Mouse (Mus musculus) heart, postnatal 0 days (tissue): ENCODE results near the gene Gm20479. TPM values are rescaled to one million over a fixed set of nuclear protein-coding genes. Genes with fewer than 3 reads are reported as not detected.

Experiments
- ATAC-seq: fragments of 200-750 bp; cut with Nextera tagmentation; 2 replicates; pipeline ENCODE4 v1.8.0; 2017; ENCODE audit warnings: low read depth, moderate number of reproducible peaks, moderate library complexity; ENCODE audit not compliant: insufficient read depth
- DNase-seq: peaks from one replicate; pipeline ENCODE4 v3.0.0-alpha.2; 2016; ENCODE audit warnings: low spot score
- H3K27ac ChIP-seq: fragments of 300-500 bp; sonication (generic); 2 replicates; pipeline ENCODE4 v1.5.1; 2014; ENCODE audit warnings: low read depth, mild to moderate bottlenecking
- H3K27me3 ChIP-seq: fragments of 300-500 bp; sonication (generic); 2 replicates; pipeline ENCODE4 v1.6.1; 2014; ENCODE audit warnings: low read length, mixed read lengths; ENCODE audit not compliant: control insufficient read depth, insufficient read depth
- H3K36me3 ChIP-seq: fragments of 300-500 bp; sonication (generic); replicated peaks from 2 replicates; pipeline ENCODE4 v1.6.1; 2014; ENCODE audit warnings: low read length, mixed read lengths; ENCODE audit not compliant: control insufficient read depth, insufficient read depth
- H3K4me1 ChIP-seq: fragments of 300-500 bp; sonication (generic); 2 replicates; pipeline ENCODE4 v1.6.1; 2014; ENCODE audit warnings: antibody characterized with exemption; ENCODE audit not compliant: control insufficient read depth, insufficient read depth
- H3K4me2 ChIP-seq: fragments of 300-500 bp; sonication (generic); 2 replicates; pipeline ENCODE4 v1.6.1; 2014; ENCODE audit warnings: low read depth, mild to moderate bottlenecking, low read length, moderate library complexity
- H3K4me3 ChIP-seq: fragments of 300-500 bp; sonication (generic); 2 replicates; pipeline ENCODE4 v1.5.1; 2014; ENCODE audit warnings: low read depth, low read length
- H3K9ac ChIP-seq: fragments of 300-500 bp; sonication (generic); replicated peaks from 2 replicates; pipeline ENCODE4 v1.6.1; 2014; ENCODE audit warnings: low read depth, low read length, mixed read lengths
- H3K9me3 ChIP-seq: fragments of 300-500 bp; sonication (generic); replicated peaks from 2 replicates; pipeline ENCODE4 v1.6.1; 2016; ENCODE audit warnings: low read length; ENCODE audit not compliant: control insufficient read depth
- CTCF ChIP-seq: IDR thresholded peaks from 2 replicates; pipeline ENCODE4 v1.5.1; 2016; ENCODE audit warnings: antibody characterized with exemption, control low read depth, low read depth
- EP300 ChIP-seq: IDR thresholded peaks from 2 replicates; pipeline ENCODE4 v1.6.1; 2016; ENCODE audit warnings: antibody characterized with exemption, low read depth
- WGBS: fragments of 180-500 bp; shearing (Covaris S2); extraction: QIAGEN DNeasy Blood & Tissue Kit; methylation state at CpG from one replicate; pipeline ENCODE4 v1.1.7; 2014; 5-methylcytosine and 5-hydroxymethylcytosine counted together
- polyA plus RNA-seq: library from polyadenylated mRNA; unstranded; fragments of >200 nt; fragmentation: Nextera tagmentation; extraction: Ambion mirVana; gene quantifications from 2 replicates; pipeline ENCODE4 v1.2.1, GENCODE M21; 2015
- total RNA-seq: library from RNA; depleted of rRNA; stranded (reverse); fragments of >200 nt; gene quantifications from 2 replicates; pipeline ENCODE4 v1.2.3, GENCODE M21; 2014; ENCODE audit warnings: low replicate concordance; rRNA removed

Gm20479 gene
- total RNA-seq (2.0 TPM in 1 of 2 replicates, not detected in the other), polyA plus RNA-seq (0.46 TPM in 1 of 2 replicates, not detected in the other)

- H3K36me3 ChIP-seq: 0 out of 2 replicates have a peak, but pooled peaks cover 2% of the 10 kb centered on the region
- no peak for DNase-seq
- H3K27me3 ChIP-seq: peaks cover under 1% of the 10 kb centered on the region
- WGBS: under 1% methylated on average over 27 of the region's 27 CpGs
- peak within 1 kb of the TSS; percentile 69 for H3K4me2 ChIP-seq
- TF ChIP-seq CTCF (no peak), EP300 (no peak)
- peak within 1 kb of the TSS; percentile 72 for H3K4me3 ChIP-seq
- H3K9me3 ChIP-seq: no peaks in the 10 kb centered on the region
- H3K27ac ChIP-seq: peak within 1 kb of the TSS; percentile 61
- H3K9ac ChIP-seq: peak within 1 kb of the TSS; percentile 19; the same call in 1 of the 2 replicates
- ATAC-seq: no peak
- H3K4me1 ChIP-seq: peaks cover 22% of the 10 kb centered on the region
Measured at GRCm38 (mm10) chr7:27356861-27357594, at the start of gene Gm20479. Gm20479 (minus strand) TSS chr7:27357419.

- WGBS: 79% methylated on average over 7 of the region's 7 CpGs
- Histone ChIP-seq H3K27ac (no peak overlapping the region), H3K9ac (no peak overlapping the region), H3K4me2 (no peak overlapping the region), H3K9me3 (peaks cover 9% of the 10 kb centered on the region; the same call in 1 of the 2 replicates), H3K36me3 (no peaks in the 10 kb centered on the region), H3K27me3 (peaks cover 88% of the 10 kb centered on the region), H3K4me3 (no peak overlapping the region), H3K4me1 (0 out of 2 replicates have a peak, but pooled peaks cover 4% of the 10 kb centered on the region)
- ATAC-seq: no peak
- peak; percentile 2; the same call in 1 of the 2 replicates for TF ChIP-seq CTCF
- TF ChIP-seq EP300: no peak
- DNase-seq: no peak
Measured at GRCm38 (mm10) chr7:27406481-27406880, 49.3 kb upstream of the Gm20479 start.

- 0 out of 2 replicates have a peak overlapping the region, but pooled peaks have one; percentile 0 for H3K4me3 ChIP-seq
Measured at GRCm38 (mm10) chr7:27404203-27404942, 47.2 kb upstream of the Gm20479 start.

GRCm38 (mm10) chr7:27402675-27403074 lies 45.5 kb upstream of the Gm20479 start:
- DNase-seq: no peak
- 9% methylated on average over 16 of the region's 16 CpGs for WGBS
- H3K4me1 ChIP-seq: no peaks in the 10 kb centered on the region

More at GRCm38 (mm10) chr7:27404203-27404942, 47.2 kb upstream of the Gm20479 start:
- Histone ChIP-seq H3K9me3 (peaks cover 9% of the 10 kb centered on the region; the same call in 1 of the 2 replicates), H3K9ac (no peak overlapping the region), H3K4me2 (0 out of 2 replicates have a peak overlapping the region, but pooled peaks have one; percentile 1), H3K27me3 (peaks cover 91% of the 10 kb centered on the region), H3K27ac (no peak overlapping the region), H3K36me3 (no peaks in the 10 kb centered on the region), H3K4me1 (0 out of 2 replicates have a peak, but pooled peaks cover 4% of the 10 kb centered on the region)
- WGBS: 4% methylated on average over 68 of the region's 81 CpGs
- ATAC-seq (no peak), DNase-seq (no peak)
- TF ChIP-seq EP300 (no peak), CTCF (no peak)

GRCm38 (mm10) chr7:27400545-27400944 lies 43.3 kb upstream of the Gm20479 start:
- Histone ChIP-seq H3K36me3 (no peaks in the 10 kb centered on the region), H3K27ac (no peak overlapping the region), H3K9me3 (peaks cover 7% of the 10 kb centered on the region; the same call in 1 of the 2 replicates), H3K27me3 (peaks cover 88% of the 10 kb centered on the region), H3K4me2 (no peak overlapping the region), H3K4me3 (no peak overlapping the region), H3K4me1 (0 out of 2 replicates have a peak, but pooled peaks cover 7% of the 10 kb centered on the region), H3K9ac (no peak overlapping the region)
- DNase-seq: no peak
- TF ChIP-seq CTCF (no peak), EP300 (no peak)
- 62% methylated on average over 7 of the region's 7 CpGs for WGBS
- ATAC-seq: no peak

More at GRCm38 (mm10) chr7:27402675-27403074, 45.5 kb upstream of the Gm20479 start:
- H3K27ac ChIP-seq: no peak overlapping the region
- no peak overlapping the region for H3K4me3 ChIP-seq
- ATAC-seq: peak; percentile 55; the same call in 1 of the 2 replicates
- H3K36me3 ChIP-seq: no peaks in the 10 kb centered on the region
- H3K9ac ChIP-seq: no peak overlapping the region
- no peak overlapping the region for H3K4me2 ChIP-seq
- TF ChIP-seq CTCF (peak; percentile 64), EP300 (no peak)
- H3K27me3 ChIP-seq: peaks cover 87% of the 10 kb centered on the region
- H3K9me3 ChIP-seq: peaks cover 9% of the 10 kb centered on the region; the same call in 1 of the 2 replicates
